Mouse (Mus musculus) left cerebral cortex, adult 18-20 months (tissue): Measurements from ENCODE around the gene Ccser2. TPM values are rescaled to one million over a fixed set of nuclear protein-coding genes. Genes with fewer than 3 reads are reported as not detected.
"Not testable (repeated sequence)": the region's sequence is repeated elsewhere in the genome, so short reads cannot be mapped to it uniquely, and the experiment has no call there.

Experiments
- DNase-seq, 2 experiments: peaks; one replicate each; pipeline ENCODE4 v3.0.0; 2021 to 2022; ENCODE audit warnings: low spot score in 2 of 2, mixed read lengths in 1 of 2
- long read RNA-seq, 2 experiments: library from polyadenylated mRNA; stranded (forward); transcript quantifications; one replicate each; pipeline ENCODE4 v2.0.0; 2021
- total RNA-seq, 2 experiments: library from RNA; stranded (reverse); gene quantifications; 2 replicates each; pipeline ENCODE4 v1.2.3; 2021

Gene Ccser2
- total RNA-seq = 10 to 100 TPM; 85.1 to 86.8 TPM
- long read RNA-seq, experiment 1, full-length matches to known transcripts = 7 of 26 reads
- long read RNA-seq, experiment 1, partial matches to known transcripts = 1 of 26 reads
- long read RNA-seq, experiment 1, other reads (novel, unspliced or antisense) = 18 of 26 reads
- long read RNA-seq, experiment 2, partial matches to known transcripts = 2 of 14 reads
- long read RNA-seq, experiment 2, other reads (novel, unspliced or antisense) = 11 of 14 reads

DNA sequence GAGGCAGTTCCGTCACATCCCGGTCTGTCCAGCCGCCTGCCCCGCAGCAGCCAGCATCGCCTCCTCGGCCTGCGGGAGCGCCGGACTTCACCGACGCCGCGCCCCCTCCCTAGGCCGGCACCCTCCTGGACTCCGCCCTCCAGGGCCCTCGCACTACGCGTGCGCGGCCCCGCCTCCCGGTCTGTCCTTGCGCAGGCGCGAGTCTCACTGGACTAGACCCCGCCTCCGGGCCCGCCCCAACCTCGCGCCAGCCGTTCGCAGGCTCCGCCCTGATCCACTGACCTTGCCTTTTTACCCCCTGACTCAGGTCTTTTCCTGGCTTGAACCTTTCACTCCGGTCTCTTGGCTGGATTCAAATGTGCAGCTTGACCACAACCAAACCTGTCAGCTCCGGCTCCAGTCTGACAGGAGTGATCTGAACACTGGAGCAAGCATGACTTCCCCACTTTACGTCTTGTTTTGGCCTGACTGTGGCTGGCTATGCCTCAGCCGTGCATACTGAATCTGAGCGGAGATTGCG lies at the start of gene Ccser2:
TSS of gene Ccser2 (minus strand) at position 150 of the 520 bp plus-strand sequence.
- DNase-seq = peak; percentile 98

DNA sequence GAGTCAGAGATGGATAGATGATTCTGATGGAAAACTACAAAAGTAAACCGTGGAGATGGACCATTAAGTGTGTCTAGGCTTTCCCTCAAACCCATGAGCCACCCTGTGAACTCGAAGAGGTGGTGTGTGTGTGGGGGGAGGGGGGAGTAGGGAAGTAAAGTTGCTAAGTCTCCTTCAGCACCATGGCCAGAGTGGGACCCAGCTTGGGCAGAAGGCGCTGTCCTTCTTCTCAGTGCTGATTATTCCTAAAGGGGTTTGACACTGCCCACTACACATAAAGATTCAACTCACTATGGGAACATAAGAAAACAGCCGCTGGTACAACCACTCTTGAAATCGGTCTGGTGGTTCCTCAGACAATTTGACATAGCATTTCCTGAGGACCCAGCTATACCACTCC lies 47.3 kb upstream of the Ccser2 start:
- no peak for DNase-seq

GRCm38 (mm10) chr14:37013644-37014043 lies 45.1 kb upstream of the Ccser2 start:
- no peak for DNase-seq

GRCm38 (mm10) chr14:37009686-37010085 lies 41.1 kb upstream of the Ccser2 start:
- no peak for DNase-seq

- DNase-seq = no peak
Measured at GRCm38 (mm10) chr14:37006489-37006888, 37.9 kb upstream of the Ccser2 start.

GRCm38 (mm10) chr14:37005865-37006264 lies 37.3 kb upstream of the Ccser2 start:
- no peak for DNase-seq

DNA sequence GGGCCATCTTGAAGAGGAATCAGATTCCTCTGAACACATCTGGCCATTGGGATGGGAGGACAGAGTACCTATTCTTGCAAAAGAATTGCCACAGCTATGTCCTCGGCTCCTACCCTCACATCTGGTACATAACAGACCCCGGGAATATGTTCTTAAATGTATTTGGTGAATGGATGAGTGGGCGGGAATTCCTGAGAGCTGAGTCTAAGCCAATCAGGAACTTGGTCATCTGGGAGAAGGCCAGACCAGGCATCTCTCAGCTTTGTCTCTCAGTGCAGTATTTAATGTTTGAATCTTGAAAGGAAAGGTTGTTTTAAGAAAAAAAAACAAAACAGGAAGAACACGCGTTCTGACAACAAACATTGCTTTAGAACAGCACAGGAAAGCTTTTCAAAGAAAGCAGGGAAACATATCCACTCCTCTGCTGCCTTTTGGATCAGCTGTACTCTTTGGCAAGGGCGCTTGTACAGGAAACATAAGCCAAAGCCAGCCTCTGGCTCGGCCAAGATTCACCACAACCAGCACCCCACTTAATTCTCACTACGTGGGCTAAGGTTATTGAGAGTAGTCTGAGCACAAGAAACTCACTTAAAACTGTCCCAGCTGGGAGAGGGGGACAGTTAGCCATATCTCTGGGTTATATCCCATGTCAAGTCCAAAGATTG lies 35.0 kb upstream of the Ccser2 start:
- DNase-seq = no peak

DNA sequence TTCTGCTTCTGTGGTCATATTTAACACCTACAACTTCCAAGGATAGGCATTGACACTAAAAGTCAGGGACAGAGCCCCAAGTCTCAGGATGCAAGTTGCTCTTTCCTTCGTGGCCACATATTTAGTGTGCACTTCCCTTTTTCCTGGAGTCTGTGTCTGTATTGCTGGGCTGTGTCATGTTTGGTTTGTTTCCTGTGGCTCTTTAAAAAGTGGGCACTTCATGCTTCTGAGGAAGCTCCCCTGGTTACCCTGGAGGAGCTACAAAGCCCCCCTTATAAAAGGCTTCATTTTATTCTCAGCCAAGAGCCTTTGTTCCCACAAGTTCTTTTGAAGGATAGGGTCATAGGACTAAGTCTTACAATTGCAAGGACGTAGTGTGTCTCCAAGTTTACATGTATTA lies 34.3 kb upstream of the Ccser2 start:
- DNase-seq = no peak

GRCm38 (mm10) chr14:37000780-37001179 lies 32.2 kb upstream of the Ccser2 start:
- not testable (repeated sequence) for DNase-seq

- no peak for DNase-seq
Measured at GRCm38 (mm10) chr14:36989784-36990183, 21.2 kb upstream of the Ccser2 start.

DNA sequence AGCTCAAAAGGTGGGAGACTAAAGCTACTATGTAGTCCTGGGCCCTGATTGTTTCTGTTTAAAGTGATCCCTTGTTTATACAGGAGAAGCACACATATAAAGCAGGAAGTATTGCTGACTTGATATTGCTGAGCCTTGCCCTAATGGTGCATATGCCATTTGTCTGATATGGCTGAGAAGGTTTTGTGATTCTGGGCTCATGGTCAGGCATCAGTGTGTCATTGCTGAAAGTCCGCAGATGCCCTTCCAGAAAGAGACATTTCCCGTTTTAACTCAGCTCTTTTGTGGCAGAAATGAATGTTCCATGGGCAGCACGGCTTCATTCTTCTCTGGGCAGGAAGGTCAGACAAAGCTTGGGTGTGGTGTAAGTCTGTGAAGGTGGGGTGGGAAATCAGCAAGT lies 17.1 kb upstream of the Ccser2 start:
- DNase-seq = no peak

DNA sequence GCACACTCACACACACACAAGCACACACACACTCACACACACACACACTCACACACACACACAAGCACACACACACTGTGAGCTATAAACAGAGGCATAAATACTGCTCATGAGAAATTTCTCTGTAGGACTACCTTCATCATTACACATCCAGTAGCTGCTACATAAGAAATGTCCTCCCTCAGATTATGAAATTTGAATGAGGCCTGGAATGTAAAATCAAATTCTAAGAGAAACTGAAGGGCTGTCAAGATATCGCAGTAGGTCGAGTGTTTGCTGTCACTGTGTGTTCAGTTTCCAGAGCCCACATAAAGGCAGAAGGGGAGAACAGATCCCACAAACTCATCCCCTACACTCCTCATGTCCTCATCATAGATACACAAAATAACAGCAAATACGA lies 6.4 kb upstream of the Ccser2 start:
- no peak for DNase-seq

GRCm38 (mm10) chr14:36971211-36971610 lies 2.6 kb upstream of the Ccser2 start:
- no peak for DNase-seq

DNA sequence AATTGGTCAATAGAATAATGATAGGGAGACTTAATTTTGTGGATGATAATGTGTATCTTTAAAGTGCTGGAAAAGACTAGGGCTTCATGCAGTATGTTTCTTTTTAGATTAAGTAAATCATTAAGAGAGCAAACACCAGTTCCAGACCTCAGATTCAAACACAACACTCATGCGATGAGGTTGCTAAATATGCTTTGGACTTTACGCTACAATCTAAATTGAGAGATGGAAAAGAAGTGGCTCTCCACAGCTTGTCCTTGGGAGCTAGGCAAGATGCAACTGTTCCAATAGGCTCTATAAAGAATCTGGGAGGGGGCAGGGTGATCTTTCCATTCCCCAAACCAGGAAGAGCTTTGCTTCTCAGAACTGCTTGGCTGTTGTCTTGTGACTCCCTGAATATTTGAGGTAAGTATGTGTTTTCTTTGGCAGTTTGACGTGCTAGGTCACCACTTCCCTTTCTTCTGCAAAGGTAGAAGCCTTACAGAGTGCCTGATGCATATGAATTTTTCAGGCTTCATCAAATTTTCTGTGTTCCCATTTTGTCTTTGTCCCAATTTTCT lies 1.4 kb upstream of the Ccser2 start:
- DNase-seq = no peak

DNA sequence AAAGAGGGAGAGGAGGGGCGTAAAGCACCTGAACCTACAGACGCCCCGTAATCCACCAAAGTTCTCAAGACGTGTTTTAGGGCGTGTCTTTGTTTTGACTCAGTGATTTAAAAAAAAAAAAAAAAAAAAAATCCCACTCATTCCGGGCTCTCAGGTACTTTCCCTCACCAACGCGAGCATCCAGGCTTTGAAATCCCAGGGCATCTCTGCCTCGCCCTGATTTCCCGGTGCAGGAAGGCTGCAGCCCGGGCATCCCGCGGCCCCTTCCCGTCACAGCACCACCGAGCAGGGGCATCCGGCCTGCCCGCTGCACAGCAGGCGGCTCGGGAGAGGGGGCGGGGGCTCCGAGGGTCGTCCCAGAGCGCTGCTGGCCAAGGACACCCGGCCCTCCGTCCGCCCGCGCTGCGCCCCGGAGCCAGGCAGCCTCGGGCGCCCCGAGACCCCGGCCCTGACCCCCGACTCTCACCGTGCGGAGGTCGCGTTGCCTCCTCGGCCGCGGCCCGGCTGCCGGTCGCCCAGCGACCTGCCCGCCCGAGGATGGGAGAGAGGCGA lies 425 bp downstream of the Ccser2 start:
- DNase-seq = peak in 1 of 2 experiments; percentile 26

- DNase-seq = no peak
Measured at GRCm38 (mm10) chr14:36965421-36965820, 3.2 kb downstream of the Ccser2 start.

DNA sequence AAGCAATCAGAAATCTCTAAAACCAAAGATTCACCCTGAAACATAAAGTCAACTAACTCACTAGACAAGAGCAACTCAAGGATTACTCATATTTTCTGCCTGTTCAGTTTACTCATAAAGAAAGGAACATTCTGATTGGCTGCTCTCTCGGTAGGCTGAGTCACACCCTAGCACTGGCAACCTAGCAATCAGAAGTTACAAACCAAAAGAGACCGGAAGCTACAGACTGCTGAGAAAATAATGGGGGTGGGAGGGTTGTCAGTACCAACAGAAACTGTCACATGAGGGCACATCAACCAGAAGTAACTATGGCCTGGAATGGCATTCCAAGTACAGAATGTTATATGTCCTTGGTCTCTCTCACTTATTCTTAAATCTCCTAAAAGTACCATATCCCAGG lies 6.1 kb downstream of the Ccser2 start:
- DNase-seq = no peak

GRCm38 (mm10) chr14:36957719-36958118 lies 10.9 kb downstream of the Ccser2 start:
- DNase-seq = no peak

DNA sequence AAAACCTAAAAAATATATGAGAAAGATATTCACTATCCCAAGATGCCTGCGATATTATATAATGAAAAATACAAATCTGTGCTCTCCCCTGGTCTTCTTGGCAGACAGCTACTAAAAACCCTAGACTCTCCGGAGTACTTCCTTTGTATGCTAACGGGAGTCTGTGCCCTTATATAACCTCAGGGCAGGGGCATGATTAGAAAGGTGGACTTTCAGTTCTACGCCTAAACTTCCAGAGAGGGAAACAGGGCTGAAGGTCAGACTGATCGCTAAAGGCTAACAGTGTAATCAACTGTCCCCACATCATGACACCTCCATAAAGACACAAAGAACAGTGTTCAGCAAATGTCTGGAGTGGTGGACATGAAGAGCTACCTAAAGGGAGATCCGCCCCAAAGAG lies 11.3 kb downstream of the Ccser2 start:
- no peak for DNase-seq

DNA sequence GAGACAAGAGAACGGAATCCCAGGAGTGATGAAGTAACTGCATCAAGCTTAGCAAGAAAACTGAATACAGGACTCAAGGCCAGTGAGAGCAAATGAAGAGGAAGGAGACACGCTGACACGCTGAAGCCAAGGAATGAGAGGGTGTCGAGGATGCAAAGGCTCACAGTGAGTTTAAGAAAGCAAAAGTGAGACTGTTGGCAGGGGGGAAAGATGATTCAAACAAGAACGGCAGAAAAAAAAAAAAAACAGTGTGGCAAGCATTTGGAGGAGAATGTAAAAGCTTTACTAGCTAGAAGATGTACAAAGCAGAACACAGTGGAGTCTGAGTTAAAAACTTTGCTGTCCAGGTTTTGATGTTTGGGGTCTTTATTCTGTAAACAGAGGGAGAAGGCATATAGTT lies 11.9 kb downstream of the Ccser2 start:
- DNase-seq = no peak

GRCm38 (mm10) chr14:36952687-36953426 lies 15.7 kb downstream of the Ccser2 start:
- no peak for DNase-seq
